Mouse (Mus musculus) gastrocnemius, postnatal 25 days (tissue): ENCODE data around the gene Ccr7. TPM values are rescaled to one million over a fixed set of nuclear protein-coding genes. Genes with fewer than 3 reads are reported as not detected.

Experiments used
- DNase-seq: peaks from one replicate; pipeline ENCODE4 v3.0.0; 2022
- long read RNA-seq, 2 experiments: library from polyadenylated mRNA; stranded (forward); transcript quantifications; one replicate each; pipeline ENCODE4 v2.0.0; 2021
- total RNA-seq, 2 experiments: library from RNA; stranded (reverse); gene quantifications; 1 replicate in 1 of 2; 2 replicates in 1 of 2; pipeline ENCODE4 v1.2.3; 2021

Ccr7 gene
- total RNA-seq, result not detected
- long read RNA-seq, experiment 1, result 0 reads
- long read RNA-seq, experiment 2, result 0 reads

GRCm38 (mm10) chr11:99154987-99155641 lies at the start of gene Ccr7:
Ccr7 (minus strand) TSS chr11:99155077.
- no peak for DNase-seq

- peak; percentile 13 for DNase-seq
Observed at GRCm38 (mm10) chr11:99189154-99189582, 34.3 kb upstream of the Ccr7 start.

- DNase-seq, result no peak
Observed at GRCm38 (mm10) chr11:99187348-99187747, 32.5 kb upstream of the Ccr7 start.

- no peak for DNase-seq
Observed at GRCm38 (mm10) chr11:99186836-99187235, 32.0 kb upstream of the Ccr7 start.

GRCm38 (mm10) chr11:99182575-99182974 lies 27.7 kb upstream of the Ccr7 start:
- DNase-seq, result no peak

- no peak for DNase-seq
Observed at GRCm38 (mm10) chr11:99180071-99180470, 25.2 kb upstream of the Ccr7 start.

- no peak for DNase-seq
Observed at GRCm38 (mm10) chr11:99177925-99178198, 23.0 kb upstream of the Ccr7 start.

- no peak for DNase-seq
Observed at GRCm38 (mm10) chr11:99177054-99177924, 22.4 kb upstream of the Ccr7 start.

- DNase-seq, result no peak
Observed at GRCm38 (mm10) chr11:99172002-99172401, 17.1 kb upstream of the Ccr7 start.

- no peak for DNase-seq
Observed at GRCm38 (mm10) chr11:99171442-99171841, 16.6 kb upstream of the Ccr7 start.

GRCm38 (mm10) chr11:99170547-99171267 lies 15.8 kb upstream of the Ccr7 start:
- no peak for DNase-seq

- DNase-seq, result no peak
Observed at GRCm38 (mm10) chr11:99170005-99170404, 15.1 kb upstream of the Ccr7 start.

GRCm38 (mm10) chr11:99169438-99169837 lies 14.6 kb upstream of the Ccr7 start:
- DNase-seq, result no peak

- no peak for DNase-seq
Observed at GRCm38 (mm10) chr11:99168030-99168474, 13.2 kb upstream of the Ccr7 start.

- DNase-seq, result no peak
Observed at GRCm38 (mm10) chr11:99167576-99167975, 12.7 kb upstream of the Ccr7 start.

GRCm38 (mm10) chr11:99166241-99166640 lies 11.4 kb upstream of the Ccr7 start:
- DNase-seq, result no peak

- no peak for DNase-seq
Observed at GRCm38 (mm10) chr11:99165031-99165752, 10.3 kb upstream of the Ccr7 start.

GRCm38 (mm10) chr11:99162972-99163686 lies 8.3 kb upstream of the Ccr7 start:
- no peak for DNase-seq

- no peak for DNase-seq
Observed at GRCm38 (mm10) chr11:99161648-99162047, 6.8 kb upstream of the Ccr7 start.

- DNase-seq, result no peak
Observed at GRCm38 (mm10) chr11:99160228-99160627, 5.4 kb upstream of the Ccr7 start.

GRCm38 (mm10) chr11:99155817-99156216 lies 940 bp upstream of the Ccr7 start:
- no peak for DNase-seq
